Mouse (Mus musculus) stomach, embryonic 15.5 days (tissue): ENCODE data around the gene Mlf1. TPM values are rescaled to one million over a fixed set of nuclear protein-coding genes. Genes with fewer than 3 reads are reported as not detected.

ENCODE experiments used
- ATAC-seq: fragments of 200-750 bp; cut with Nextera tagmentation; 2 replicates; pipeline ENCODE4 v1.8.0; 2017; ENCODE audit warnings: low read depth, moderate number of reproducible peaks, moderate TSS enrichment; ENCODE audit not compliant: insufficient read depth, low FRiP score
- H3K27ac ChIP-seq: fragments of 300-500 bp; sonication (generic); 2 replicates; pipeline ENCODE4 v1.5.1; 2015; ENCODE audit warnings: mild to moderate bottlenecking, inconsistent platforms
- H3K27me3 ChIP-seq: fragments of 300-500 bp; sonication (generic); replicated peaks from 2 replicates; pipeline ENCODE4 v1.6.1; 2015; ENCODE audit warnings: inconsistent platforms
- H3K36me3 ChIP-seq: fragments of 300-500 bp; sonication (generic); 2 replicates; pipeline ENCODE4 v1.6.1; 2015; ENCODE audit warnings: inconsistent platforms
- H3K4me1 ChIP-seq: fragments of 300-500 bp; sonication (generic); 2 replicates; pipeline ENCODE4 v1.6.1; 2015; ENCODE audit warnings: inconsistent platforms
- H3K4me2 ChIP-seq: fragments of 300-500 bp; sonication (generic); 2 replicates; pipeline ENCODE4 v1.6.1; 2015; ENCODE audit warnings: mild to moderate bottlenecking, inconsistent platforms
- H3K4me3 ChIP-seq: fragments of 300-500 bp; sonication (generic); replicated peaks from 2 replicates; pipeline ENCODE4 v1.5.1; 2015; ENCODE audit warnings: inconsistent platforms
- H3K9ac ChIP-seq: fragments of 300-500 bp; sonication (generic); 2 replicates; pipeline ENCODE4 v1.6.1; 2015; ENCODE audit warnings: inconsistent platforms
- H3K9me3 ChIP-seq: fragments of 300-500 bp; sonication (generic); 2 replicates; pipeline ENCODE4 v1.6.1; 2016; ENCODE audit warnings: inconsistent platforms
- WGBS: fragments of 180-500 bp; shearing (Covaris S2); methylation state at CpG from one replicate; pipeline ENCODE4 v1.1.7; 2015; 5-methylcytosine and 5-hydroxymethylcytosine counted together
- polyA plus RNA-seq: library from polyadenylated mRNA; unstranded; fragments of >200 nt; fragmentation: Nextera tagmentation; extraction: Ambion mirVana; gene quantifications from 2 replicates; pipeline ENCODE4 v1.2.1, GENCODE M21; 2015

Gene Mlf1
- polyA plus RNA-seq, result 11.2 and 11.3 TPM in 2 replicates

DNA sequence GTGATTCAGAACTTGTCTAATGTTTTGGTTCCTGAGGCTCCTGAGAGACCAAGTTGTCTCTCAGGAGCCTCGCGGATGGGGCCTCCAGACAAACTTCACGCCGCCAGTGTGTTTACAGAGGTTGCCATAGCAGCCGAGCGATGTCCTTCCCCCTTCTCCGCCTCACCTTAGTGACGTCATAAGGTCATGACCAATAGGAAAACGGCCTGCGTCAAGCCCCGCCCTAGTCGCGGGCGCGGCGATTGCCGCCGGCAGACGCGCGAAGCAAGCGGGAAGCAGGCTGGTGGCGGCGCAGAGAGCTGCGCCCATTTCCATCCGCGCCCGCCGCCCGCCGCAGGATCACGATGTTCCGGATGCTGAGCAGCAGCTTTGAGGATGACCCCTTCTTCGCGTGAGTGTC lies at the start of gene Mlf1:
Mlf1 (plus strand) TSS at position 226 of the 400 bp plus-strand sequence.
- Histone ChIP-seq H3K36me3 (no peaks in the 10 kb centered on the region), H3K27me3 (no peaks in the 10 kb centered on the region), H3K4me2 (peak within 1 kb of the TSS; percentile 91), H3K9ac (peak within 1 kb of the TSS; percentile 34; the same call in 1 of the 2 replicates), H3K4me1 (no peaks in the 10 kb centered on the region), H3K4me3 (peak within 1 kb of the TSS; percentile 49), H3K9me3 (no peaks in the 10 kb centered on the region), H3K27ac (no peak within 1 kb of the TSS)
- ATAC-seq, result peak; percentile 94
- under 1% methylated on average over 35 of the region's 35 CpGs for WGBS

- Histone ChIP-seq H3K9me3 (no peaks in the 10 kb centered on the region), H3K4me1 (no peaks in the 10 kb centered on the region), H3K27ac (no peak overlapping the region), H3K9ac (no peak overlapping the region), H3K4me2 (no peak overlapping the region), H3K4me3 (no peak overlapping the region), H3K27me3 (no peaks in the 10 kb centered on the region), H3K36me3 (no peaks in the 10 kb centered on the region)
- ATAC-seq, result no peak
- 39% methylated on average over 3 of the region's 3 CpGs for WGBS
These were observed 34.3 kb upstream of the Mlf1 start for GRCm38 (mm10) chr3:67339558-67339957.

GRCm38 (mm10) chr3:67340921-67341320 lies 33.0 kb upstream of the Mlf1 start:
- no peak for ATAC-seq
- Histone ChIP-seq H3K4me2 (no peak overlapping the region), H3K36me3 (no peaks in the 10 kb centered on the region), H3K4me1 (no peaks in the 10 kb centered on the region), H3K27ac (no peak overlapping the region), H3K4me3 (no peak overlapping the region), H3K27me3 (no peaks in the 10 kb centered on the region), H3K9ac (no peak overlapping the region), H3K9me3 (no peaks in the 10 kb centered on the region)
- 74% methylated on average over 7 of the region's 7 CpGs for WGBS

GRCm38 (mm10) chr3:67343004-67343662 lies 30.8 kb upstream of the Mlf1 start:
- ATAC-seq, result no peak
- Histone ChIP-seq H3K27ac (no peak overlapping the region), H3K4me1 (no peaks in the 10 kb centered on the region), H3K36me3 (no peaks in the 10 kb centered on the region), H3K27me3 (no peaks in the 10 kb centered on the region), H3K9ac (no peak overlapping the region), H3K4me3 (no peak overlapping the region), H3K9me3 (no peaks in the 10 kb centered on the region), H3K4me2 (no peak overlapping the region)
- 56% methylated on average over 5 of the region's 5 CpGs for WGBS

DNA sequence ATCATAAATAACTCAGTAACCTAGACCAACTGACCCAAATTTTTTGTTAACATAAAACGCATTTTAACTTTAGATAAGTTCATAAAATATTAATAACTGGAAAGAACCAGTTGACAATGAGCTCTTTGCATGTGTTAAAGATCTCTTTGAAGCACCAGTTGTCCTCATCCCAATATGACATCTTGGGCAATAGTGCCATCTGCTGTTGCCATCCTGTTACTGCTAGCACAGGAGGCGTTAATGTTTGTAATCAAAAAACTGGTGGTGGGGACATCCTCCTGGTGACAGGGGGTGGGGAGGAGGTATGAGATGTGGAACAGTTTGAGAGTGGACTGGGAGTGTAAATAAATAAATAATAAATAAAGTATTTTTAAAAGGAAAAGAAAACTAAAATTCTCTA lies 29.3 kb upstream of the Mlf1 start:
- Histone ChIP-seq H3K9ac (no peak overlapping the region), H3K27me3 (no peaks in the 10 kb centered on the region), H3K9me3 (no peaks in the 10 kb centered on the region), H3K4me1 (no peaks in the 10 kb centered on the region), H3K4me3 (no peak overlapping the region), H3K36me3 (no peaks in the 10 kb centered on the region), H3K4me2 (no peak overlapping the region), H3K27ac (no peak overlapping the region)
- ATAC-seq, result no peak
- 9% methylated on average over 2 of the region's 2 CpGs for WGBS

DNA sequence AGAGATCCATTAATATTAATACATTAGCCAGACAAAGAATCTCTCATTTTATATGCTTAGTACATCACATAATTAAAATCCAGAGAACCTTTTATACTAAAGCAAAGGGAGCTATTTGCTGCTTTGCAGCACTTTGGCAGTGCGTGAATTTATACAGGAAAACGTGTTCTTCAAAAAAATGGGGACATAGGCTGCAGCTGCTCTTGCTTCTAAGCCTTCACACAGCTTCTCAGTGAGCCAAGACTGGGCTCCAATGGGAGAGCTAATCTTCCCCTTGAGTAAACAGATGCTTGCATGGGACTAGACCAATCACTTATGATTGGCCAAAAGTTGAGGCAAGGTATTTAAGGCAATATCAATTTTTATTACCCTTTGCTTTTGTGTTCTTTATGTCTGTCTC lies 27.2 kb upstream of the Mlf1 start:
- WGBS, result 56% methylated on average over 2 of the region's 2 CpGs
- H3K9me3 ChIP-seq, result no peaks in the 10 kb centered on the region
- H3K4me1 ChIP-seq, result no peaks in the 10 kb centered on the region
- H3K4me2 ChIP-seq, result no peak overlapping the region
- ATAC-seq, result no peak
- H3K36me3 ChIP-seq, result no peaks in the 10 kb centered on the region
- H3K27ac ChIP-seq, result no peak overlapping the region
- no peak overlapping the region for H3K9ac ChIP-seq
- no peaks in the 10 kb centered on the region for H3K27me3 ChIP-seq
- no peak overlapping the region for H3K4me3 ChIP-seq

GRCm38 (mm10) chr3:67351406-67352127 lies 22.3 kb upstream of the Mlf1 start:
- no peak for ATAC-seq
- H3K27me3 ChIP-seq, result no peaks in the 10 kb centered on the region
- no peaks in the 10 kb centered on the region for H3K4me1 ChIP-seq
- no peak overlapping the region for H3K27ac ChIP-seq
- H3K4me3 ChIP-seq, result no peak overlapping the region
- no peaks in the 10 kb centered on the region for H3K36me3 ChIP-seq
- 80% methylated on average over 12 of the region's 12 CpGs for WGBS
- no peak overlapping the region for H3K4me2 ChIP-seq
- H3K9me3 ChIP-seq, result no peaks in the 10 kb centered on the region
- no peak overlapping the region for H3K9ac ChIP-seq

GRCm38 (mm10) chr3:67352128-67352762 lies 21.7 kb upstream of the Mlf1 start:
- no peak overlapping the region for H3K4me3 ChIP-seq
- H3K9me3 ChIP-seq, result no peaks in the 10 kb centered on the region
- no peak overlapping the region for H3K27ac ChIP-seq
- no peaks in the 10 kb centered on the region for H3K27me3 ChIP-seq
- 0 out of 2 replicates have a peak, but pooled peaks have one; percentile 14 for ATAC-seq
- WGBS, result 16% methylated on average over 2 of the region's 5 CpGs
- H3K36me3 ChIP-seq, result 0 out of 2 replicates have a peak, but pooled peaks cover 3% of the 10 kb centered on the region
- no peak overlapping the region for H3K9ac ChIP-seq
- no peak overlapping the region for H3K4me2 ChIP-seq
- H3K4me1 ChIP-seq, result no peaks in the 10 kb centered on the region

GRCm38 (mm10) chr3:67352763-67353149 lies 21.1 kb upstream of the Mlf1 start:
- 90% methylated on average over 3 of the region's 3 CpGs for WGBS
- Histone ChIP-seq H3K27me3 (no peaks in the 10 kb centered on the region), H3K9me3 (no peaks in the 10 kb centered on the region), H3K4me3 (no peak overlapping the region), H3K36me3 (0 out of 2 replicates have a peak, but pooled peaks cover 3% of the 10 kb centered on the region), H3K9ac (no peak overlapping the region), H3K27ac (no peak overlapping the region), H3K4me1 (no peaks in the 10 kb centered on the region), H3K4me2 (no peak overlapping the region)
- no peak for ATAC-seq

DNA sequence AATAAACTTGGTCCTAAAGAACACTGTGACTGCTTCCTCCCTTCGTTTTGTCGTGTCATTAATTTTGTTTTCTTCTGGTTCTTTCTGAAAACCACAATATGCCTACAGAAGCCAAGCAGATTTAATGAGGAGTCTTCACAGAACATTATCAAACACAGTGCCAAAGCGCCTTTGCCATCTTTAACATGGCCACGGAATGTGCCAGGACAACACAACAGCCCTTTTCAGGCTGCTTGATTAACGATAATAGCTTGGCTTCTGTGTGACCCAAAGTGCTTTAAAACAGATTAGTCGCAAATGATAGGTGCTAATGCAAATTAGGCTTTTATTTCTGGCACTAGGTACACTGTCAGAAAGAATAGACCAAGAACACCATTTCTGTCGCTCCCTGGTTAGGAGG lies 15.5 kb upstream of the Mlf1 start:
- Histone ChIP-seq H3K4me2 (no peak overlapping the region), H3K27ac (no peak overlapping the region), H3K9ac (no peak overlapping the region), H3K9me3 (no peaks in the 10 kb centered on the region), H3K4me1 (no peaks in the 10 kb centered on the region), H3K4me3 (no peak overlapping the region), H3K36me3 (0 out of 2 replicates have a peak, but pooled peaks cover 6% of the 10 kb centered on the region), H3K27me3 (no peaks in the 10 kb centered on the region)
- ATAC-seq, result no peak
- 74% methylated on average over 7 of the region's 7 CpGs for WGBS

DNA sequence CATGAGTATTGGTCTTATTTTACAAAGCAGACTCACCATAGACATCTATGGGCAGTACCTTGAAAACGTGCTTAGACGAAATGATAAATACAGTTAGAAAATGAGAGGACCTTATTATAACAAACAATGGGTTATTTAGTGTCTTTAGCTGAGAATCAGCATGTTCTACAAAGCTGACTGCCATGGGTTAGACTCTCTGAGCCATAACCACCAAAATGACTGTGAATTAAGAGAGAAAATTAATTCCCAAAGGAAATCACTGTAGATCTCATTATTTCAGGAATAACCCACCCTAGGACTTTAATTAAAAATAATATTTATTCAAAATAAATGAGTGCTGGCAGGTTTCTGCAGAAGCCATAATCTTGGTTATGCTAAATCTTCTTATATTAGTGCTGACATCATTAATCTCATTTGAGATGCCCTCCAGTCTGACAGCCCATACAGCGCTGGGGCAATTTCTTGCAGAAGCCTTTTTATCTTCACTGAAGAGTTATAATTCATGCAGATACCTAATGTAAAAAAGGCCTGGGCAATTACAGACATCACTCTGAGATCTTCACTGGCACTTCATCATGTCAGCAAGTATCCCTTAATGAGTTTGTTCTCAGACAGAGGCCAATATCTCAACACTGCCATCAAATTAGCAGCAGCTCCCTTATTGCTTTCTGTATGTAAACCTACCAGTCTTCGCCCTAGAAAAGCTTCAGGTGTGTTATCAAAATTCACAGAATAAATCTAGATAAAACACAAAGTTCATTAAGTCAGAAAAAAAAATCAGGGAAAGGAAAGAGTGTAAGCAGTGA lies 7.6 kb upstream of the Mlf1 start:
- H3K9me3 ChIP-seq, result no peaks in the 10 kb centered on the region

More for the DNA sequence above, 7.6 kb upstream of the Mlf1 start:
- H3K4me1 ChIP-seq, result no peaks in the 10 kb centered on the region
- no peak overlapping the region for H3K27ac ChIP-seq
- H3K27me3 ChIP-seq, result no peaks in the 10 kb centered on the region
- H3K9ac ChIP-seq, result no peak overlapping the region
- ATAC-seq, result no peak
- WGBS, result 75% methylated on average over 4 of the region's 4 CpGs
- H3K4me2 ChIP-seq, result no peak overlapping the region
- H3K4me3 ChIP-seq, result no peak overlapping the region
- H3K36me3 ChIP-seq, result no peaks in the 10 kb centered on the region
